Mouse (Mus musculus) ES-Bruce4 (cell line): ENCODE data around the gene Zfp423.

Experiments used
- CTCF ChIP-seq: IDR thresholded peaks from one replicate; pipeline ENCODE4 v1.8.1; 2011; ENCODE audit warnings: low read depth, low read length
- EP300 ChIP-seq: IDR thresholded peaks from 2 replicates; pipeline ENCODE4 v1.6.1; 2011; ENCODE audit warnings: low read depth, low read length; ENCODE audit not compliant: insufficient read depth
- POLR2A ChIP-seq: IDR thresholded peaks from one replicate; pipeline ENCODE4 v1.8.1; 2011; ENCODE audit warnings: low read length; ENCODE audit not compliant: insufficient read depth

DNA sequence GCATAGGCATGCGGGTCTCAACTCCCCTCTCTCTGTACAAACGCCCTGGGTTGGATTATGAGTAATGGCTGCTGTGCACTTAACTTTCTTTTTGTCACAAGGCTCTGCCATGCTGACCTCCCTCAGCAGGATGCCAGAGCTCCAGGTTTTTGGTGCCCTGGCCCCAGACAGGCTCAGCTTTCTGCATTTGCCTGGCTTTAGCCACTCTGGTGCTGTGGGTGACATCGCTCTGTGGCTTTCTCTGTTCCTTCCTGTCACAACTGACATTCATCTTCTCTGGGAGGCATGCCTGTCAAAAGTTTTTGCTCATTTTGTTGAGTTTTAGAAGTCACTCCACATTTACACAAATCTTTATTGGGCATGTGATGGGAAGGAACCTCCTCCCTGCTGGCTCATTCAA, 277.3 kb downstream of the Zfp423 start:
- TF ChIP-seq EP300 (no peak), POLR2A (no peak), CTCF (no peak)
